Mouse (Mus musculus) heart, embryonic 10.5 days (tissue): ENCODE data around the gene Cct3. TPM values are rescaled to one million over a fixed set of nuclear protein-coding genes. Genes with fewer than 3 reads are reported as not detected.
"Not testable (repeated sequence)": the region's sequence is repeated elsewhere in the genome, so short reads cannot be mapped to it uniquely, and the experiment has no call there.

Experiments used
- DNase-seq: peaks from one replicate; pipeline ENCODE4 v3.0.0-alpha.2; 2017; ENCODE audit warnings: low spot score
- H3K27ac ChIP-seq: fragments of 300-500 bp; sonication (generic); 2 replicates; pipeline ENCODE4 v1.5.1; 2016; ENCODE audit warnings: mild to moderate bottlenecking
- H3K27me3 ChIP-seq: fragments of 300-500 bp; sonication (generic); 2 replicates; pipeline ENCODE4 v1.6.1; 2016; ENCODE audit warnings: mild to moderate bottlenecking; ENCODE audit not compliant: poor library complexity, insufficient read depth, severe bottlenecking
- H3K36me3 ChIP-seq: fragments of 300-500 bp; sonication (generic); 2 replicates; pipeline ENCODE4 v1.6.1; 2016; ENCODE audit warnings: mild to moderate bottlenecking, moderate library complexity
- H3K4me1 ChIP-seq: fragments of 300-500 bp; sonication (generic); 2 replicates; pipeline ENCODE4 v1.6.1; 2016; ENCODE audit warnings: mild to moderate bottlenecking
- H3K4me3 ChIP-seq: fragments of 300-500 bp; sonication (generic); 2 replicates; pipeline ENCODE4 v1.5.1; 2016; ENCODE audit warnings: mild to moderate bottlenecking, moderate library complexity
- H3K9me3 ChIP-seq: fragments of 300-500 bp; sonication (generic); 2 replicates; pipeline ENCODE4 v1.6.1; 2016; ENCODE audit warnings: mild to moderate bottlenecking, moderate library complexity
- WGBS: fragments of 180-500 bp; shearing (Covaris S2); methylation state at CpG from one replicate; pipeline ENCODE4 v1.1.7; 2016; 5-methylcytosine and 5-hydroxymethylcytosine counted together
- polyA plus RNA-seq: library from polyadenylated mRNA; unstranded; fragments of >200 nt; fragmentation: Nextera tagmentation; extraction: Ambion mirVana; gene quantifications from 2 replicates; pipeline ENCODE4 v1.2.1, GENCODE M21; 2016

Cct3 gene
- polyA plus RNA-seq, 1 experiment from 2014 or later, result 718 TPM

GRCm38 (mm10) chr3:88352907-88353306 is 56.0 kb downstream of the Cct3 start:
- Histone ChIP-seq H3K4me3 (no peak overlapping the region), H3K9me3 (no peaks in the 10 kb centered on the region), H3K27ac (no peak overlapping the region), H3K36me3 (peaks cover 99% of the 10 kb centered on the region), H3K4me1 (0 out of 2 replicates have a peak, but pooled peaks cover 3% of the 10 kb centered on the region), H3K27me3 (no peaks in the 10 kb centered on the region)
- 95% methylated on average over 9 of the region's 9 CpGs for WGBS
- DNase-seq, result no peak

GRCm38 (mm10) chr3:88354396-88355165 is 57.7 kb downstream of the Cct3 start:
- Histone ChIP-seq H3K4me1 (peaks cover 13% of the 10 kb centered on the region), H3K27ac (no peak overlapping the region), H3K27me3 (no peaks in the 10 kb centered on the region), H3K36me3 (peaks cover 99% of the 10 kb centered on the region), H3K4me3 (no peak overlapping the region), H3K9me3 (no peaks in the 10 kb centered on the region)
- WGBS, result 92% methylated on average over 8 of the region's 8 CpGs
- peak; percentile 68 for DNase-seq

GRCm38 (mm10) chr3:88359584-88359983 is 62.7 kb downstream of the Cct3 start:
- 61% methylated on average over 5 of the region's 5 CpGs for WGBS
- peak overlapping the region; percentile 52; the same call in 1 of the 2 replicates for H3K27ac ChIP-seq
- H3K27me3 ChIP-seq, result peaks cover 1% of the 10 kb centered on the region; the same call in 1 of the 2 replicates
- H3K4me3 ChIP-seq, result no peak overlapping the region
- no peaks in the 10 kb centered on the region for H3K9me3 ChIP-seq
- peaks cover 57% of the 10 kb centered on the region for H3K4me1 ChIP-seq
- peaks cover 84% of the 10 kb centered on the region for H3K36me3 ChIP-seq
- no peak for DNase-seq

GRCm38 (mm10) chr3:88359989-88360388 is 63.1 kb downstream of the Cct3 start:
- DNase-seq, result peak; percentile 74
- H3K36me3 ChIP-seq, result peaks cover 80% of the 10 kb centered on the region
- peaks cover 61% of the 10 kb centered on the region for H3K4me1 ChIP-seq
- H3K27me3 ChIP-seq, result peaks cover 5% of the 10 kb centered on the region
- 69% methylated on average over 3 of the region's 3 CpGs for WGBS
- H3K9me3 ChIP-seq, result no peaks in the 10 kb centered on the region
- H3K4me3 ChIP-seq, result no peak overlapping the region
- peak overlapping the region; percentile 52; the same call in 1 of the 2 replicates for H3K27ac ChIP-seq

GRCm38 (mm10) chr3:88361096-88361495 is 64.2 kb downstream of the Cct3 start:
- H3K4me3 ChIP-seq, result no peak overlapping the region
- peak; percentile 75 for DNase-seq
- H3K36me3 ChIP-seq, result peaks cover 69% of the 10 kb centered on the region
- peaks cover 16% of the 10 kb centered on the region for H3K27me3 ChIP-seq
- WGBS, result 81% methylated on average over 6 of the region's 6 CpGs
- H3K4me1 ChIP-seq, result peaks cover 66% of the 10 kb centered on the region
- no peaks in the 10 kb centered on the region for H3K9me3 ChIP-seq
- no peak overlapping the region for H3K27ac ChIP-seq

DNA sequence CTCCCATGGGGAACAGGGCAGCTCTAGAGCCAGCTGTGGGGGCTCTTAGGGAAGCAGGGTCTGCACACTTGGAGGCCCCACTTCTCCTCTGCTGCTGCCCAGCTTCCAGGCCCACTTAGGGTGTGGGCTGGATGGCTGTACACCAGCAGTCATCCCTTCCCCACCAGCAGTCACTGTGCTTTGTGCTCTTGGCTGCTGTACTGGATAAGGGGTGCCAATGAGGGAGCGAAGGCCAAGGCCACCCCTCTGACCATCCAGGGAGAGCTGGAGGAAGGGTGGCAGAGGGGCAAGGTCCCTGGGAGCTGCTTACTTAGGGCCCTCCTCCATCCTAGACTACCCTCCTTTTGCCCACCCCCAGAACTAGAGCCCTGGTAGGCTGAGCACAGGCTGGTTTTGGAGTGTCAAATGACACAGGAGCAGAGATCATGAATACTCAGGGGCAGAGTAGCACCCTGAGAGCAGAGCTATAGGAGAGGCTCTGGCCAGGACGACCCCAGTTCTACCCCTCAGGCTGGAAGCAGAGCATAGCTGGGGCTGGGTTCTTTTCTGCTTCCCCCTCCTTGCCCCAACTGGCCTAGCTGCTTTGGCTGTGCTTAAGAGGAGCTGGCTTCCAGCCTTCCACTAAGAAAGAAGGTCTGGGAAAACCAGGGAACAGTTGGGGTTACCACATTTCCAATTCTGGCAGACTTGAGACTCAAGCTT is 64.8 kb downstream of the Cct3 start:
- Histone ChIP-seq H3K36me3 (peaks cover 62% of the 10 kb centered on the region), H3K27ac (no peak overlapping the region; the same call in none of the 2 replicates), H3K4me1 (peaks cover 66% of the 10 kb centered on the region), H3K4me3 (no peak overlapping the region), H3K27me3 (peaks cover 22% of the 10 kb centered on the region), H3K9me3 (no peaks in the 10 kb centered on the region)
- whole genome bisulfite sequencing, result 85% methylated on average over 2 of the region's 2 CpGs
- DNase-seq, result peak; percentile 68

- Histone ChIP-seq H3K36me3 (peaks cover 44% of the 10 kb centered on the region), H3K4me3 (peak overlapping the region; percentile 40; the same call in 1 of the 2 replicates), H3K27ac (peak overlapping the region; percentile 63; the same call in 1 of the 2 replicates), H3K9me3 (no peaks in the 10 kb centered on the region), H3K27me3 (peaks cover 34% of the 10 kb centered on the region), H3K4me1 (peaks cover 69% of the 10 kb centered on the region)
- WGBS, result 50% methylated on average over 4 of the region's 4 CpGs
- DNase-seq, result peak; percentile 88
These were observed 66.8 kb downstream of the Cct3 start for GRCm38 (mm10) chr3:88363700-88364099.

DNA sequence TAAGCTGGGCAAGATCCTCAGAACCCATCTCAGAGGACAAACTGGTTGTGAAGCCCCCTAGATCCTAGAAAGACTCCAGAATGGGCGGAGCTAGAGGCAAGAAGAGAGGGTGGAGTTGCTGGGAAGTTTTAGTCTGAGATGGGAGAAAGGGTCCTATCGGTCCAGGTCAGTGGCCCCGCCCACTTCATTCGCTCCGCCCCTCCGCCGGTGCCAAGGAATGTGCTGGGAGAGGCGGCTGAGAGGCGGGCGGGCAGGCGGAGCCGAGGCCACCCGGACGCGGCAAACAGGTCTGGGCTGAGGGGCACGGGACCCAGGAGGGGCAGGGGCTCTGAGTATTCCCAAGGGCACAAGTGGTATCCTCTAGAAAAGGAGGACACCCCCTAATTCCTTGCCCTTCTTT is 67.4 kb downstream of the Cct3 start, which contains the start of gene Paqr6:
Gene Paqr6, plus strand, starts transcription at position 248 of the 400 bp plus-strand sequence.
- under 1% methylated on average over 16 of the region's 16 CpGs for WGBS
- peaks cover 38% of the 10 kb centered on the region for H3K36me3 ChIP-seq
- H3K27ac ChIP-seq, result peak within 1 kb of the TSS; percentile 63
- H3K4me3 ChIP-seq, result peak within 1 kb of the TSS; percentile 40
- peaks cover 37% of the 10 kb centered on the region for H3K27me3 ChIP-seq
- H3K9me3 ChIP-seq, result no peaks in the 10 kb centered on the region
- H3K4me1 ChIP-seq, result peaks cover 63% of the 10 kb centered on the region
- peak; percentile 91 for DNase-seq

GRCm38 (mm10) chr3:88365705-88366361 is 68.9 kb downstream of the Cct3 start:
- Histone ChIP-seq H3K4me1 (peaks cover 49% of the 10 kb centered on the region), H3K4me3 (no peak overlapping the region), H3K36me3 (peaks cover 23% of the 10 kb centered on the region), H3K27me3 (peaks cover 37% of the 10 kb centered on the region), H3K27ac (no peak overlapping the region), H3K9me3 (peaks cover 8% of the 10 kb centered on the region; the same call in 1 of the 2 replicates)
- 29% methylated on average over 34 of the region's 34 CpGs for WGBS
- peak; percentile 72 for DNase-seq

- peaks cover 37% of the 10 kb centered on the region for H3K27me3 ChIP-seq
- WGBS, result 6% methylated on average over 21 of the region's 22 CpGs
- peak overlapping the region; percentile 34 for H3K4me3 ChIP-seq
These were observed 70.0 kb downstream of the Cct3 start for GRCm38 (mm10) chr3:88366830-88367428.

GRCm38 (mm10) chr3:88367517-88367916 is 70.6 kb downstream of the Cct3 start:
- not testable (repeated sequence) for H3K27ac ChIP-seq, H3K4me3 ChIP-seq, H3K9me3 ChIP-seq, H3K36me3 ChIP-seq, DNase-seq
- WGBS, result 54% methylated on average over 4 of the region's 7 CpGs
- H3K4me1 ChIP-seq, result peaks cover 33% of the 10 kb centered on the region
- H3K27me3 ChIP-seq, result peaks cover 37% of the 10 kb centered on the region

More at GRCm38 (mm10) chr3:88366830-88367428, 70.0 kb downstream of the Cct3 start:
- peak; percentile 72 for DNase-seq
- H3K9me3 ChIP-seq, H3K27ac ChIP-seq: not testable (repeated sequence)
- Histone ChIP-seq H3K36me3 (peaks cover 12% of the 10 kb centered on the region), H3K4me1 (peaks cover 39% of the 10 kb centered on the region)

DNA sequence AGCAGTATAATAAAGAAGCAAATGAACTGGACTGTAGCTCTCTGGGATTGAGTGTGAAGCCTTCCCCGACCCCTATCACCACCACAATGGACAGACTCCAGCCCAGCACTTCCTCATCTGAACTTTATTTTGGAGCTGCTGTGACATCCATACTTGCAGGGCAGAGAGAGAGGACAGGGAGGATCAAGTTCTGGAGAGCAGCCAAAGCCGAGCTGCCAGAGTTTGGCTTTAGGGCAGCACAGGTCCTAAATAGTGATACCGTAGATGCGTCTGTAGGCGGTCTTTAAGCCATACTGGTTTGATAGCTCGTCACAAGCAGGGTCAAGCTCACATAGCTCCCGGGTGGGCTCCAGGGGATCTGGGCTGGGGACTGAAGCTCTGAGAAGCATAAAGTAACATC is 71.6 kb downstream of the Cct3 start:
- 76% methylated on average over 7 of the region's 7 CpGs for WGBS
- H3K27ac ChIP-seq, H3K36me3 ChIP-seq, DNase-seq, H3K9me3 ChIP-seq, H3K4me3 ChIP-seq: not testable (repeated sequence)
- peaks cover 23% of the 10 kb centered on the region for H3K4me1 ChIP-seq
- peaks cover 37% of the 10 kb centered on the region for H3K27me3 ChIP-seq
